Mouse (Mus musculus) hindbrain, embryonic 16.5 days (tissue): ENCODE measurements around the gene P3h3. TPM values are rescaled to one million over a fixed set of nuclear protein-coding genes. Genes with fewer than 3 reads are reported as not detected.
"Not testable (repeated sequence)": the region's sequence is repeated elsewhere in the genome, so short reads cannot be mapped to it uniquely, and the experiment has no call there.

ENCODE experiments used
- ATAC-seq: fragments of 200-750 bp; cut with Nextera tagmentation; 2 replicates; pipeline ENCODE4 v1.8.0; 2017; ENCODE audit warnings: moderate TSS enrichment, moderate library complexity
- H3K27ac ChIP-seq: fragments of 300-500 bp; sonication (generic); 2 replicates; pipeline ENCODE4 v1.5.1; 2014; ENCODE audit warnings: low read depth, mild to moderate bottlenecking, control low read depth, low read length, moderate library complexity
- H3K27me3 ChIP-seq: fragments of 300-500 bp; sonication (generic); replicated peaks from 2 replicates; pipeline ENCODE4 v1.6.1; 2014; ENCODE audit warnings: low read length; ENCODE audit not compliant: control insufficient read depth, insufficient read depth
- H3K36me3 ChIP-seq: fragments of 300-500 bp; sonication (generic); 2 replicates; pipeline ENCODE4 v1.6.1; 2014; ENCODE audit warnings: mild to moderate bottlenecking, low read length, moderate library complexity, mixed read lengths; ENCODE audit not compliant: control insufficient read depth, insufficient read depth
- H3K4me1 ChIP-seq: fragments of 300-500 bp; sonication (generic); 2 replicates; pipeline ENCODE4 v1.6.1; 2014; ENCODE audit warnings: low read depth, low read length; ENCODE audit not compliant: control insufficient read depth, insufficient read depth
- H3K4me2 ChIP-seq: fragments of 300-500 bp; sonication (generic); 2 replicates; pipeline ENCODE4 v1.6.1; 2014; ENCODE audit warnings: mild to moderate bottlenecking, low read length, control low read depth, moderate library complexity
- H3K4me3 ChIP-seq: fragments of 300-500 bp; sonication (generic); 2 replicates; pipeline ENCODE4 v1.5.1; 2014; ENCODE audit warnings: mild to moderate bottlenecking, low read length, control low read depth, moderate library complexity
- H3K9ac ChIP-seq: fragments of 300-500 bp; sonication (generic); 2 replicates; pipeline ENCODE4 v1.6.1; 2014; ENCODE audit warnings: low read depth, mild to moderate bottlenecking, control low read depth, low read length, moderate library complexity
- H3K9me3 ChIP-seq: fragments of 300-500 bp; sonication (generic); 2 replicates; pipeline ENCODE4 v1.6.1; 2014; ENCODE audit warnings: mild to moderate bottlenecking, low read length, moderate library complexity; ENCODE audit not compliant: control insufficient read depth
- WGBS: fragments of 180-500 bp; shearing (Covaris S2); extraction: QIAGEN DNeasy Blood & Tissue Kit; methylation state at CpG from one replicate; pipeline ENCODE4 v1.1.7; 2014; 5-methylcytosine and 5-hydroxymethylcytosine counted together
- polyA plus RNA-seq: library from polyadenylated mRNA; unstranded; fragments of >200 nt; fragmentation: Nextera tagmentation; extraction: Ambion mirVana; gene quantifications from 2 replicates; pipeline ENCODE4 v1.2.1, GENCODE M21; 2015

The P3h3 gene
- polyA plus RNA-seq, 1 experiment from 2014 or later = 7.5 TPM

DNA sequence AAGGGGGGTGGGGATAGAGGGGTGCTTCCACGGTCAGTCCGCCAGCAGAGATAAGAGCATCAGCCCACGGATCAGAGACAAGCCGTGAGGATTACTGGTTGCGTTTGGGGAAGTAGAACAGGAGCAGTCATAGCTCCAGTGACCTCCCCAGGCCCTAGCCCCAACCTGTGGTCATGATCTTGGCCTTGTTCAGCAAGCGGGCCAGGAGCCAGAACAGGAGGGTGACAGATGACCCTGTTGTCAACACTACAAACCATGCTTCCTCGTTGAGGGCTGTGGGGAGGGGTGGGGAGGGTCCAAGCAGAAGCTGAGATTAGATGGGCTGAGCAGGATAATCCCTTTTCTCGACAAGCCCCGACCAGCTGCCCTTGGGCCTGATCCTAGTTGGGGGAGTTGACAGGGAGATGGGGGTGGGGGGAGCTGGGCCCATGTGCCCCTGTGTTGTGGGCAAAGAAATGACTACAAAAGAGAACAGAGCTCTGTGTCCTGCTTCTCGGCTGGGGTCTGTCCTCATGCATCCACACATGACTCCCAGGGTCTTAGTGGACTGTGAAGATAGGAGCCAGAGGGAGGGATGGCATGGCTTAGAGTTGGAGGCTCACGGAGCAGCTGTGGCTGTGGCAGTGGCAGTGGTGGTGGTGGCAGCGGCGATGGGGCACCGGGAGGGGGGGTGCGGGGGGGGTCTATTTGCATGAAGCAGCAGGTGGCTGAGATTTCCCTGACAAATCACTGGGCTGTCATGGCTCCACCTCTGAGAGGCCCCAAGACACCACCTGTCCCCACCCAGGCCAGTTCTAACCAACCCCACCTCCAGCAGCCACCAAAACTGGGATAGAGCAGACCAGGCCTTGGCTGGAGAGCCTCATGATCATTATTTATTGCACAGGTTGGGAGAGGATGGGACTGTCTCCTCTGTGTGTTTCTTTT is 17.0 kb downstream of the P3h3 start, which contains the start of gene Gnb3:
Gnb3 (minus strand) TSS at position 35 of the 927 bp plus-strand sequence.
- Histone ChIP-seq H3K4me3 (no peak within 1 kb of the TSS), H3K4me1 (peaks cover 7% of the 10 kb centered on the region; the same call in 1 of the 2 replicates), H3K4me2 (no peak within 1 kb of the TSS), H3K27ac (no peak within 1 kb of the TSS), H3K9ac (peak within 1 kb of the TSS; percentile 35; the same call in 1 of the 2 replicates), H3K27me3 (no peaks in the 10 kb centered on the region), H3K9me3 (no peaks in the 10 kb centered on the region), H3K36me3 (peaks cover 10% of the 10 kb centered on the region; the same call in 1 of the 2 replicates)
- peak; percentile 45 for ATAC-seq
- 37% methylated on average over 15 of the region's 15 CpGs for WGBS

DNA sequence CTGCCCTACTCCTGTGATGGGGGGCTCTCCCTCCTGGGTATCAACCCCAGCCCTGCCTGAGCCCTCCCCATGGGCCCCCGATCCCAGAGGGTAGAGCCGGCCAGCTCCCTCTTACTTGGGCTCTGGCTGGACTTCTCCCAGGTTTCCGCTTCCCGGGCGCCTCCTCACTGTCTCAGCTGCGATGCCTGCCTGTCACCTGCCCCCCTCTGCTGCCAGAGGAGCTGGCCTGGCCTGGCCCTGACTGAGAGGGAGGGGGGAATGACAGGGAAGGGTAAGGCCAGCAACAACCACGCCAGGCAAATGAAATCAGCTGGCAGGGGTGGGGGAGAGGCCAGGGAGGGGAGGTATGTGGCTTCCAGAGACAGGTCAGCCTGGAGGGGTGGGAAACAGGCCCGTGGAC is 17.7 kb downstream of the P3h3 start:
- Histone ChIP-seq H3K4me1 (peaks cover 7% of the 10 kb centered on the region; the same call in 1 of the 2 replicates), H3K4me3 (no peak overlapping the region), H3K9me3 (no peaks in the 10 kb centered on the region), H3K4me2 (no peak overlapping the region), H3K27me3 (no peaks in the 10 kb centered on the region), H3K36me3 (peaks cover 10% of the 10 kb centered on the region; the same call in 1 of the 2 replicates), H3K9ac (peak overlapping the region; percentile 22; the same call in 1 of the 2 replicates), H3K27ac (no peak overlapping the region)
- 5% methylated on average over 8 of the region's 8 CpGs for WGBS
- peak; percentile 19; the same call in 1 of the 2 replicates for ATAC-seq

DNA sequence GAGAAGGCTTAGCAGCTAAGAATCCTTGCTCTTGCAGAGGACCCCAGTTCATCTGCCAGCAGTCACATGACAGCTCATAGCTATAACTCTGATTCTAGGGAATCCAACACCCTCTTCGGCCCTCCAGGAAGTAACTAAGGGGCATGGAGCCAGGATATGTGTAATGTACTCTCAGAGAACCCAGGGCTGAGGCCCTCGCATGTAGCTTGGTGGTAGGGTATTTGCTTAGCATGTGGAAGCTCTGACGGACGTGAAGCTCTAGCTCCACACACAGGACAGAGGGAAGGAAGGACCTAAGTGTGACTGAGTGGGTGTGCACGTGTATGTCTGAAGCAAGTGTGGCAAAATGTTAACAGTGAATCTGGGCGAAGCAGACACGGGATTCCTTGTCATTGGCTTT is 21.1 kb downstream of the P3h3 start:
- Histone ChIP-seq H3K27ac (no peak overlapping the region), H3K4me2 (no peak overlapping the region), H3K4me1 (peaks cover 7% of the 10 kb centered on the region; the same call in 1 of the 2 replicates), H3K4me3 (no peak overlapping the region), H3K9me3 (no peaks in the 10 kb centered on the region), H3K27me3 (no peaks in the 10 kb centered on the region), H3K9ac (no peak overlapping the region), H3K36me3 (peaks cover 3% of the 10 kb centered on the region; the same call in 1 of the 2 replicates)
- no peak for ATAC-seq
- 84% methylated on average over 7 of the region's 7 CpGs for WGBS

DNA sequence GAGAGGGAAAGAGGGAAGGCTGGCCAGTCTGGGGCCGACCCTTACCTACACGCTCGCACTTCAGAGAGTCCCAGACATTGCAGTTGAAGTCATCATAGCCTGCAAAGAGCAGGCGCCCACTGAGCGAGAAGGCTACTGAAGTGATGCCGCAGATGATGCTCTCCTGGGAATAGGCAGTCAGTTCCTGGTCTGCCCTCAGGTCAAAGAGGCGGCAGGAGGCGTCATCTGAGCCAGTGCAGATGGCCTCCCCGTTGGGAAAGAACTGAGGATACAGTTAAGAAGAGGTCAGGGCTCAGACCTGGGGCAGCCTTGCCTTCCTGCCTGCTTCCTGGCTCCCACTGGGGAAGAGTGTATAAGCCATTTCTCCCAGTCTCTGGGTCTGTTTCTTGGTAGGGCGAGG is 22.0 kb downstream of the P3h3 start:
- Histone ChIP-seq H3K27ac (no peak overlapping the region), H3K36me3 (no peaks in the 10 kb centered on the region), H3K9ac (no peak overlapping the region), H3K9me3 (no peaks in the 10 kb centered on the region), H3K27me3 (no peaks in the 10 kb centered on the region), H3K4me2 (no peak overlapping the region), H3K4me1 (peaks cover 7% of the 10 kb centered on the region; the same call in 1 of the 2 replicates), H3K4me3 (no peak overlapping the region)
- ATAC-seq = no peak
- WGBS = 59% methylated on average over 10 of the region's 10 CpGs

DNA sequence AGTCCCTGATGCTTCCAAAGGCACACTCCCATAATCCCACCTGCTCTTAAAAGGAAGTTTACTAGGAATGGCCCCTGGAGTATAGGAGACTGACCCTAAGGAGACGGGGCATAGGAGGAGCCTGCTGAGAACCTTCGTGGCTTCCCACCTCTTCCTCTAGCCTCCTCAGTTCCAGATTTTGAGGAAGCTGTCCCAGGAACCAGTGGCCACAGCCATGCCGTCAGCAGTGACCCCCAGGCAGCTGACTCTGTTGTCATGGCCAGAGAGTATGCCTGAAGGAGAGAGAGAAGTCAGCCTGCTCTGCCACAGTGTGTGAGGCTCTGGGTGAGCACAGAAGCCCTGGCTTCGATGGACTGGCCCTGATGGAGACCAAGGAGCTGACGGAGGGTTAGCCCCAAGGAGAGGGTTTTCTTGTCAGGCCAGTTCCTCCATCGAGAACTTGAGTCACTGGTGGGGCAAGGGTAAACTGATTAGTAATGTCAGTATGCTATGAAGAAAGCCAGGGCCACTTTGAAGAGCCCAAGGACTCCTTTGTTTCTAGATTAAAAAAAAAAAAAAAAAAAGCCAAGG is 23.0 kb downstream of the P3h3 start:
- H3K36me3 ChIP-seq = no peaks in the 10 kb centered on the region
- peaks cover 4% of the 10 kb centered on the region for H3K4me1 ChIP-seq
- no peak overlapping the region for H3K4me3 ChIP-seq
- H3K9ac ChIP-seq = no peak overlapping the region
- ATAC-seq = no peak
- WGBS = 87% methylated on average over 6 of the region's 6 CpGs
- H3K27ac ChIP-seq = no peak overlapping the region
- H3K27me3 ChIP-seq = no peaks in the 10 kb centered on the region
- no peaks in the 10 kb centered on the region for H3K9me3 ChIP-seq
- no peak overlapping the region for H3K4me2 ChIP-seq

DNA sequence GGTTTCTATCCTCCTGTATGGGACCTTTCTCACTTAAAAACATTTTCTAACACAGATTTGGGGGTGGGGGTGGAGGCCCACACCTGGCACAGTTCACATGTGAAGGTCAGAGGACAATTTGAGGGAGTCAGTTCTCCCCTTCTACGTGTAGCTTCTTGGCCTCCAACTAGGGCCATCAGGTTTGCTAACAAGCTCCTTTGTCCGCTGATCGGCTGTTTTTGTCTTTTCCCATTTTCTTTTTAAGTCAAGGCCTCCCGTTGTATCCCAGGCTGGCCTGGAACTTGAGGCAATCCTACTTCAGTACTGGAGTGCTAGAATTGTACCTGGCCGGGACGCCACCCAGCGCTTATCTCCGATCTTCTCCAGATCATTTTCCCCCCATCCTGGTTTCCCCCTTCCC is 25.9 kb downstream of the P3h3 start:
- H3K36me3 ChIP-seq = no peaks in the 10 kb centered on the region
- peaks cover 14% of the 10 kb centered on the region for H3K4me1 ChIP-seq
- WGBS = 93% methylated on average over 8 of the region's 8 CpGs
- no peak for ATAC-seq
- no peaks in the 10 kb centered on the region for H3K9me3 ChIP-seq
- no peaks in the 10 kb centered on the region for H3K27me3 ChIP-seq
- no peak overlapping the region for H3K9ac ChIP-seq
- H3K27ac ChIP-seq = no peak overlapping the region
- no peak overlapping the region for H3K4me2 ChIP-seq
- no peak overlapping the region for H3K4me3 ChIP-seq

DNA sequence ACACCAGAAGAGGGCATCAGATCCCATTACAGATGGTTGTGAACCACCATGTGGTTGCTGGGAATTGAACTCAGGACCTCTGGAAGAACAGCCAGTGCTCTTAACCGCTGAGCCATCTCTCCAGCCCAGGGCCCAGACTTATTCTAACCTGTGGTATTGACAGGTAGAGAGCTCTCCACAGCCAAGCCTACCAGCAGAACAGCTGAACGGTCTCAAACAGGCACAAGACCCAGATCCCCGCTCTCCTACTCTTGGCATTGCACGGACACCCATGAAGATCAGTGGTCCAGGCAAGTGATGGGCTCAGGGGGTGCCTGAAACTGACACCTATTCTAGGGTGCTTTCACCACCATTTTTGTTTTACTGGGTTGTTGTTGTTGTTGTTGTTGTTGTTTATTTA is 26.4 kb downstream of the P3h3 start:
- not testable (repeated sequence) for H3K27ac ChIP-seq, H3K9ac ChIP-seq, H3K36me3 ChIP-seq, H3K27me3 ChIP-seq, H3K9me3 ChIP-seq, H3K4me2 ChIP-seq, H3K4me3 ChIP-seq, ATAC-seq
- 93% methylated on average over 4 of the region's 4 CpGs for WGBS
- peaks cover 14% of the 10 kb centered on the region for H3K4me1 ChIP-seq

DNA sequence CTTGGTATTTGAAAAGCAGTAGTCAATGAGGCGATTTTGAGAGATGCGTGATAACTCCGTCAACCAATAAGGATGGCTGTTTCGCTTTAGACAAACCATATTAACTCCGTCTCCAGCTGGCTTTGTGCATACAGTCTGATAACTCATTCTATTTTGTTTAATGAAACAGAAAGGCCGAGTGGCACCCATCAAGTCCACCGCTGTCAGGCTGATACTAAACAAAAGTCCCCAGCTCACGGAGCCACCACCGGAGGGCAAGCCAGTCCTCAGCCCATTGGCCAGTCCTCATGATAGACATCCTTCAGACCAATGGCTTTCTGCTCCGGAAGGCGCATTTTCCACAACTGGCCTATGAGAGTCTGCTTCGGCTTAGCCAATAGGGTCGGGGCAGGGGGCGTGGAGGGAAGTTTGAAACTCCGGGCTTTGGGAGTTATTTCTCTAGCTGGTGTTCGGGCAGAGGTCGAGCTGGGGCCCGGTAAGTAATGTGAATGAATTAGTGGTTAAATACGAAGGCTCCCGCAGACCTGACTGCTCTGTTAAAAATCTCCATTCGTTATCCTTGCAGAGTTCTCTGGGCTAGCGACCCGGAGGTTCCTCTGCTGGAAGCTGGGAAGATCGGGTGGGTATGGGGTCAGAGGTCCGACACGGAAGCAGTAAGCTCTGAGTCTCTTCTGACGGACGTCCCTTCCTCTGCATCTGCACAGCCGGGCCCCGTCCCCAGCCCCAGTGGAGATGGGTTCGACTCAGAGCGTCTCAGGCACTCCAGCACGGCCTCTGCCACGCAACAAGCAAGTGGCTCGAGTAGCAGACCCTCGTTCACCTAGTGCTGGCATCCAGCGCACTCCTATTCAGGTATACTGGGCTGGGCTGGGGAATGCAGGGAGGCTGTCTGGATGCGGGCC is 27.5 kb downstream of the P3h3 start:
- Histone ChIP-seq H3K27ac (peak overlapping the region; percentile 93), H3K27me3 (no peaks in the 10 kb centered on the region), H3K9ac (peak overlapping the region; percentile 79), H3K36me3 (peaks cover 5% of the 10 kb centered on the region), H3K4me3 (peak overlapping the region; percentile 74), H3K4me1 (peaks cover 14% of the 10 kb centered on the region), H3K9me3 (no peaks in the 10 kb centered on the region), H3K4me2 (peak overlapping the region; percentile 57)
- under 1% methylated on average over 38 of the region's 38 CpGs for WGBS
- peak; percentile 83 for ATAC-seq
